Mouse (Mus musculus): ENCODE data around the gene Slc38a8.

- no peak for TF ChIP-seq CTCF (conservative IDR thresholded peaks at IDR 0.05; ENCODE audit: insufficient read depth, insufficient read length, low read depth, low read length)
- no peak for TF ChIP-seq POLR2A (IDR thresholded peaks at IDR 0.05; ENCODE audit: low read depth, low read length)
Measured at GRCm38 (mm10) chr8:119510471-119510870, 9.0 kb upstream of the Slc38a8 start.
